Mouse (Mus musculus): ENCODE data around the gene Alpl. TPM values are rescaled to one million over a fixed set of nuclear protein-coding genes. Genes with fewer than 3 reads are reported as not detected.
A peak's percentile ranks its signal among the peaks of the same experiment; 100 is the strongest.

Gene Alpl
- 10 to 100 TPM; 51.5 to 72.3 TPM for total RNA-seq (2021)
- long read RNA-seq, experiment 1, transcript Alpl-201 (12 exons, 2,522 nt): major isoform, 6 of 77 reads
- long read RNA-seq, experiment 1, partial matches to known transcripts: 6 of 77 reads
- long read RNA-seq, experiment 1, other reads (novel, unspliced or antisense): 65 of 77 reads
- long read RNA-seq, experiment 2, transcript Alpl-201 (12 exons, 2,522 nt): major isoform, 7 of 59 reads
- long read RNA-seq, experiment 2, partial matches to known transcripts: 6 of 59 reads
- long read RNA-seq, experiment 2, other reads (novel, unspliced or antisense): 46 of 59 reads

GRCm38 (mm10) chr4:137795611-137796557 is at the start of gene Alpl:
Gene Alpl, minus strand, starts transcription at chr4:137796384.
- peak; percentile 85 to 90 for DNase-seq
- intact Hi-C loops (cut with DNase I): loop anchor here (1.0 to 2.0 kb wide), 2 partner anchors 41 to 66 kb away; no protein-coding TSS in a partner anchor

GRCm38 (mm10) chr4:137844656-137845055 is 48.5 kb upstream of the Alpl start:
- intact Hi-C loops (cut with DNase I): loop anchor here (1.0 to 5.0 kb wide), 3 partner anchors 100 to 263 kb away; no protein-coding TSS in a partner anchor
- DNase-seq: peak; percentile 82 to 89

- intact Hi-C loops (cut with DNase I): no loop called here
Observed at GRCm38 (mm10) chr4:137839452-137839851, 43.3 kb upstream of the Alpl start.

GRCm38 (mm10) chr4:137838791-137839190 is 42.6 kb upstream of the Alpl start:
- DNase-seq: no peak

More at GRCm38 (mm10) chr4:137839452-137839851, 43.3 kb upstream of the Alpl start:
- DNase-seq: no peak

GRCm38 (mm10) chr4:137837792-137838191 is 41.6 kb upstream of the Alpl start:
- DNase-seq: peak; percentile 28 to 33
- intact Hi-C loops (cut with DNase I): loop anchor here (2.0 kb wide), 1 partner anchor 41 kb away; the partner anchor contains the start of gene Alpl

More at GRCm38 (mm10) chr4:137838791-137839190, 42.6 kb upstream of the Alpl start:
- intact Hi-C loops (cut with DNase I): no loop called here

- intact Hi-C loops (cut with DNase I): loop anchor here (1.0 to 2.0 kb wide), 2 partner anchors 40 to 106 kb away; partner anchors contain the start of gene Alpl
- DNase-seq: no peak
Observed at GRCm38 (mm10) chr4:137836741-137837140, 40.6 kb upstream of the Alpl start.

- intact Hi-C loops (cut with DNase I): loop anchor here (1.0 to 2.0 kb wide), 2 partner anchors 39 to 105 kb away; partner anchors contain the start of gene Alpl
Observed at GRCm38 (mm10) chr4:137835624-137836337, 39.6 kb upstream of the Alpl start.

GRCm38 (mm10) chr4:137831598-137831997 is 35.4 kb upstream of the Alpl start:
- no peak for DNase-seq
- intact Hi-C loops (cut with DNase I): no loop called here

More at GRCm38 (mm10) chr4:137835624-137836337, 39.6 kb upstream of the Alpl start:
- DNase-seq: peak; percentile 81 to 86

GRCm38 (mm10) chr4:137830380-137830779 is 34.2 kb upstream of the Alpl start:
- DNase-seq: no peak
- intact Hi-C loops (cut with DNase I): no loop called here

- intact Hi-C loops (cut with DNase I): no loop called here
Observed at GRCm38 (mm10) chr4:137824881-137825280, 28.7 kb upstream of the Alpl start.

GRCm38 (mm10) chr4:137823542-137823941 is 27.4 kb upstream of the Alpl start:
- intact Hi-C loops (cut with DNase I): no loop called here
- DNase-seq: no peak

More at GRCm38 (mm10) chr4:137824881-137825280, 28.7 kb upstream of the Alpl start:
- no peak for DNase-seq

- intact Hi-C loops (cut with DNase I): no loop called here
- DNase-seq: no peak
Observed at GRCm38 (mm10) chr4:137822537-137822936, 26.4 kb upstream of the Alpl start.

- intact Hi-C loops (cut with DNase I): no loop called here
- DNase-seq: no peak
Observed at GRCm38 (mm10) chr4:137820721-137821120, 24.5 kb upstream of the Alpl start.

- intact Hi-C loops (cut with DNase I): no loop called here
Observed at GRCm38 (mm10) chr4:137819487-137819886, 23.3 kb upstream of the Alpl start.

GRCm38 (mm10) chr4:137818341-137818740 is 22.2 kb upstream of the Alpl start:
- no peak for DNase-seq
- intact Hi-C loops (cut with DNase I): no loop called here

More at GRCm38 (mm10) chr4:137819487-137819886, 23.3 kb upstream of the Alpl start:
- DNase-seq: no peak

- DNase-seq: peak in 1 of 2 experiments; percentile 30
- intact Hi-C loops (cut with DNase I): no loop called here
Observed at GRCm38 (mm10) chr4:137816216-137816615, 20.0 kb upstream of the Alpl start.

GRCm38 (mm10) chr4:137815473-137815872 is 19.3 kb upstream of the Alpl start:
- intact Hi-C loops (cut with DNase I): no loop called here
- no peak for DNase-seq

- peak; percentile 25 to 53 for DNase-seq
- intact Hi-C loops (cut with DNase I): no loop called here
Observed at GRCm38 (mm10) chr4:137814140-137814539, 18.0 kb upstream of the Alpl start.

GRCm38 (mm10) chr4:137812946-137813708 is 16.9 kb upstream of the Alpl start:
- intact Hi-C loops (cut with DNase I): no loop called here
- peak; percentile 28 to 58 for DNase-seq

All from heart, postnatal 14 days (tissue).